Mouse (Mus musculus) limb, embryonic 14.5 days (tissue): Measurements from ENCODE around the gene Hist1h1t. TPM values are rescaled to one million over a fixed set of nuclear protein-coding genes. Genes with fewer than 3 reads are reported as not detected.

Experiments
- ATAC-seq: fragments of 200-750 bp; cut with Nextera tagmentation; 2 replicates; pipeline ENCODE4 v1.8.0; 2017; ENCODE audit warnings: low read depth, moderate number of reproducible peaks, moderate TSS enrichment; ENCODE audit not compliant: low FRiP score
- DNase-seq: peaks from one replicate; pipeline ENCODE4 v3.0.0-alpha.2; 2015; ENCODE audit warnings: low spot score
- H3K27ac ChIP-seq: fragments of 300-500 bp; sonication (generic); replicated peaks from 2 replicates; pipeline ENCODE4 v1.5.1; 2014; ENCODE audit warnings: low read depth, mild to moderate bottlenecking, low read length, moderate library complexity, mixed read lengths
- H3K27me3 ChIP-seq: fragments of 300-500 bp; sonication (generic); 2 replicates; pipeline ENCODE4 v1.6.1; 2014; ENCODE audit warnings: low read length, mixed read lengths; ENCODE audit not compliant: control insufficient read depth, insufficient read depth
- H3K36me3 ChIP-seq: fragments of 300-500 bp; sonication (generic); 2 replicates; pipeline ENCODE4 v1.6.1; 2014; ENCODE audit warnings: mild to moderate bottlenecking, low read length, moderate library complexity, mixed read lengths; ENCODE audit not compliant: control insufficient read depth, insufficient read depth
- H3K4me1 ChIP-seq: fragments of 300-500 bp; sonication (generic); 2 replicates; pipeline ENCODE4 v1.6.1; 2014; ENCODE audit warnings: antibody characterized with exemption, low read length, mixed read lengths; ENCODE audit not compliant: control insufficient read depth, insufficient read depth
- H3K4me2 ChIP-seq: fragments of 300-500 bp; sonication (generic); replicated peaks from 2 replicates; pipeline ENCODE4 v1.6.1; 2014; ENCODE audit warnings: low read depth, mild to moderate bottlenecking, low read length, moderate library complexity; ENCODE audit not compliant: severe bottlenecking
- H3K4me3 ChIP-seq: fragments of 300-500 bp; sonication (generic); replicated peaks from 2 replicates; pipeline ENCODE4 v1.5.1; 2014; ENCODE audit warnings: low read length
- H3K9ac ChIP-seq: fragments of 300-500 bp; sonication (generic); 2 replicates; pipeline ENCODE4 v1.6.1; 2014; ENCODE audit warnings: mild to moderate bottlenecking, low read depth, low read length, moderate library complexity; ENCODE audit not compliant: severe bottlenecking
- H3K9me3 ChIP-seq: fragments of 300-500 bp; sonication (generic); 2 replicates; pipeline ENCODE4 v1.6.1; 2016; ENCODE audit warnings: low read length; ENCODE audit not compliant: control insufficient read depth
- POLR2A ChIP-seq: fragments of 200-500 bp; IDR thresholded peaks from 2 replicates; pipeline ENCODE4 v1.8.0; 2012; ENCODE audit warnings: inconsistent platforms, mild to moderate bottlenecking, moderate library complexity, borderline replicate concordance; ENCODE audit not compliant: insufficient read depth, insufficient read length; ENCODE audit errors: extremely low read depth
- WGBS: fragments of 180-500 bp; shearing (Covaris S2); extraction: QIAGEN DNeasy Blood & Tissue Kit; methylation state at CpG from one replicate; pipeline ENCODE4 v1.1.7; 2014; 5-methylcytosine and 5-hydroxymethylcytosine counted together
- polyA plus RNA-seq, 2 experiments: library from polyadenylated mRNA; depleted of rRNA in 1 of 2; stranded (reverse) in 1 of 2; unstranded in 1 of 2; fragments of >200 nt; fragmentation: Nextera tagmentation in 1 of 2; extraction: Ambion mirVana in 1 of 2; gene quantifications; 2 replicates each; pipeline versions ENCODE4 v1.2.1 to v1.2.3; 2012 to 2014

The Hist1h1t gene
- polyA plus RNA-seq (2012; rRNA removed), result 0.20 and 0.33 TPM in 2 replicates
- 0.21 TPM in 1 of 2 replicates, not detected in the other for polyA plus RNA-seq (2014; fragmentation: Nextera tagmentation; extraction: Ambion mirVana)

DNA sequence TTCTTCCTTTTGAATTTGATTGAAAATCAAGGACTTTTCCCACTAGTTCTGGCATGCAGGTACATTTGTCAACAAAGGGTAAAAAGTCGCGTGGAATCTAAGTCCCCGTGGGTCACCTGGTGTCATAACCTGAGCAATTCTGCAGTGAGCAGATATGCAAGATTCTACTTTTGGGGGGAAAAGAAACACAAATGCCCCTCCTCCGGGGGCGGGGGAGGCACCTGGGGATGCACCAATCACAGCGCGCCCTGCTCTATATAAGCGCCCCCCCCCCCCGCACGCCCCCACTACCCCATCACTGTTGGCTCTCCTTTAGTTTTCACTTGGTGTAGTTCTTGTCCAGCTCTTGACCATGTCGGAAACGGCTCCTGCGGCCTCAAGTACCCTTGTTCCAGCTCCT, at the start of gene Hist1h1t:
TSS of gene Hist1h1t (plus strand) at position 301 of the 400 bp plus-strand sequence.
- peaks cover 8% of the 10 kb centered on the region; the same call in 1 of the 2 replicates for H3K4me1 ChIP-seq
- no peak for DNase-seq
- no peak within 1 kb of the TSS for H3K27ac ChIP-seq
- no peak within 1 kb of the TSS for H3K4me3 ChIP-seq
- no peaks in the 10 kb centered on the region for H3K9me3 ChIP-seq
- ATAC-seq, result no peak
- TF ChIP-seq POLR2A, result no peak
- no peaks in the 10 kb centered on the region for H3K36me3 ChIP-seq
- no peaks in the 10 kb centered on the region for H3K27me3 ChIP-seq
- peak within 1 kb of the TSS; percentile 1 for H3K4me2 ChIP-seq
- 47% methylated on average over 13 of the region's 13 CpGs for WGBS
- no peak within 1 kb of the TSS for H3K9ac ChIP-seq

DNA sequence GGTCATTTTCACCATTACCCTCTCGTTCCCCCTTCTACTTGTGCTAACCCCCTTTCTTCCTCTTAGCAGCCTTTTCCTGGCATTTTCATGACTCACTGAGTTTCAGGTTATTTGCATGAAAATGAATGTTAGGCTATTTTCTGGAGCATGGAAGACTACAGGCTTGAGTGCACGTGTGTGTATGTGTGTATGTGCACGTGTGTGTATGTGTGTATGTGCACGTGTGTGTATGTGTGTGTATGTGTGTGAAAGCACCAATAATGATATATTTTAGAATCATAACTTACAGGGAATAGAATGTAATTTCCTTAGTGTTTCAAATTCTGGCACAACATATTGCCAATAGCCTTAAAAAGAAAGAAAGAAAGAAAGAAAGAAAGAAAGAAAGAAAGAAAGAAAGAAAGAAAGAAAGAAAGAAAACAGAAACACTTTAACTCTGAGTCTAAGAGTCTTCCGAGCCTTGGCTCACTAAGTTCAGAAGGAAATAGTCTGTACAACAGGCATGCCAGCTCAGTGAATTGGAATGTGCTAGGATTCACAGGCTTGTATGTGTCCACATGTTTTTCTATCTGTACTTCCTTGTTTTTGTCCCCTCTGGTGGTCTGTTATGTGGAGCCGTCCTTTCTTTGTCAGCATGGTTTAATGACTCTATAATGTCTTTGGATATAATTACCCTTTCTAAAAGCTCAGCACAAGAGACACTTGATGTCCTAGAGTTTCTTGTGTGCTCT, 35.8 kb upstream of the Hist1h1t start:
- 72% methylated on average over 6 of the region's 6 CpGs for WGBS
- ATAC-seq, result no peak
- H3K27me3 ChIP-seq, result no peaks in the 10 kb centered on the region
- no peaks in the 10 kb centered on the region for H3K9me3 ChIP-seq
- H3K4me2 ChIP-seq, result no peak overlapping the region
- no peak overlapping the region for H3K9ac ChIP-seq
- no peak overlapping the region for H3K27ac ChIP-seq
- no peak overlapping the region for H3K4me3 ChIP-seq
- no peaks in the 10 kb centered on the region for H3K36me3 ChIP-seq
- no peak for DNase-seq
- TF ChIP-seq POLR2A, result no peak
- H3K4me1 ChIP-seq, result no peaks in the 10 kb centered on the region

DNA sequence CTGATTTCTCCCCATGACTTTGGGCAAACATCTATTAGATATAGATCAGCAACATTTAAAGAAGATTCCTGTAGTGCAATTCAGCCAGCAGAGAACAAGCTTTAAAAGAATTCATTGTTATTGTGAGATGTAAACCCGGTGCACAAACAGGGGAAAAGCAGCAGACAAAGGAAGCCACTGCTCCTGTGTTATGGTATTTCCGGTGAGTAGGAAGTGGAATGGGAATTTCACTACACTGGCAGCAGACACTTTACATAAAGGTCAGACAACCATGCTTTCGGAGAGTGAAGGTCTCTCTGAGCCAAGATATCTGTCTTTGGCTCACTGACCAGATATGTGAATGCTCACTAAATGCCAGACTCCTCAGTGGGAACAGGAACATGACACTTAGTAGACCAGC, 33.1 kb upstream of the Hist1h1t start:
- TF ChIP-seq POLR2A, result no peak
- 67% methylated on average over 3 of the region's 3 CpGs for WGBS
- Histone ChIP-seq H3K4me3 (no peak overlapping the region), H3K27me3 (no peaks in the 10 kb centered on the region), H3K27ac (no peak overlapping the region), H3K9me3 (no peaks in the 10 kb centered on the region), H3K9ac (no peak overlapping the region), H3K36me3 (no peaks in the 10 kb centered on the region), H3K4me1 (no peaks in the 10 kb centered on the region), H3K4me2 (no peak overlapping the region)
- DNase-seq, result no peak
- ATAC-seq, result no peak

GRCm38 (mm10) chr13:23681990-23682582, 13.5 kb upstream of the Hist1h1t start:
- Histone ChIP-seq H3K9ac (no peak overlapping the region), H3K27ac (no peak overlapping the region), H3K4me1 (peaks cover 16% of the 10 kb centered on the region), H3K4me3 (no peak overlapping the region), H3K4me2 (peak overlapping the region; percentile 50; the same call in 1 of the 2 replicates), H3K9me3 (no peaks in the 10 kb centered on the region), H3K36me3 (no peaks in the 10 kb centered on the region), H3K27me3 (no peaks in the 10 kb centered on the region)
- WGBS, result 82% methylated on average over 6 of the region's 6 CpGs
- TF ChIP-seq POLR2A, result no peak
- ATAC-seq (no peak), DNase-seq (no peak)

DNA sequence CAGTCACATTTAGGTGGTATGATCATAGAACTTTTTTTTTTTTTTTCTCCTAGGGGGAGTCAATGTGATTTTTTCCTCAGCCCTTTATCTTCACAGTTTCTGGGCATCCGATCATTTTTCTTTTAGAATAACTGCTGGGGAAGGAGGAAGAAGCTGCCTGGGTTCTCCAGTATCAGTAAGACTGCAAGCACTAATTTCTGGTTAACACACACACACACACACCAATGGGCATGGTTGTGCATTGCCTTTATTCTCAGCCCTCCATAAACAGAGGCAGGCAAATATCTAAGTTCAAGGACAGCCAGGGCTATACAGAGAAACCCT, 13.0 kb upstream of the Hist1h1t start:
- Histone ChIP-seq H3K4me2 (peak overlapping the region; percentile 50), H3K9me3 (no peaks in the 10 kb centered on the region), H3K27ac (peak overlapping the region; percentile 89), H3K4me1 (peaks cover 18% of the 10 kb centered on the region), H3K27me3 (no peaks in the 10 kb centered on the region), H3K4me3 (peak overlapping the region; percentile 45), H3K9ac (peak overlapping the region; percentile 54), H3K36me3 (no peaks in the 10 kb centered on the region)
- ATAC-seq (no peak), DNase-seq (no peak)
- 58% methylated on average over 1 of the region's 1 CpGs for WGBS
- TF ChIP-seq POLR2A, result no peak
